Mouse (Mus musculus): ENCODE results near the gene Utrn. TPM values are rescaled to one million over a fixed set of nuclear protein-coding genes. Genes with fewer than 3 reads are reported as not detected.

Gene Utrn
- polyA plus RNA-seq, 1 experiment from 2014 or later: 37.4 TPM

- H3K9me3 ChIP-seq (ENCODE audit: control insufficient read depth, low read length): no peaks in the 10 kb centered on the region
- H3K4me2 ChIP-seq (ENCODE audit: low read depth, low read length): no peak overlapping the region
- H3K36me3 ChIP-seq (ENCODE audit: control insufficient read depth, insufficient read depth, low read length): no peaks in the 10 kb centered on the region
- WGBS: 31% methylated on average over 6 of the region's 6 CpGs
- H3K4me3 ChIP-seq (ENCODE audit: low read length): no peak overlapping the region
- no peak for ATAC-seq
- H3K4me1 ChIP-seq (ENCODE audit: control insufficient read depth, insufficient read depth, low read length): no peaks in the 10 kb centered on the region
- H3K9ac ChIP-seq (ENCODE audit: low read depth, low read length): no peak overlapping the region
- no peak overlapping the region for H3K27ac ChIP-seq (ENCODE audit: low read length)
- H3K27me3 ChIP-seq (replicated peaks; ENCODE audit: control insufficient read depth, insufficient read depth, low read length): no peaks in the 10 kb centered on the region
Measured at GRCm38 (mm10) chr10:12773178-12773577, 96.0 kb downstream of the Utrn start.

- ATAC-seq: no peak
- H3K4me2 ChIP-seq (ENCODE audit: low read depth, low read length): no peak overlapping the region
- H3K9ac ChIP-seq (ENCODE audit: low read depth, low read length): no peak overlapping the region
- no peak overlapping the region for H3K27ac ChIP-seq (ENCODE audit: low read length)
- H3K27me3 ChIP-seq (replicated peaks; ENCODE audit: control insufficient read depth, insufficient read depth, low read length): no peaks in the 10 kb centered on the region
- H3K36me3 ChIP-seq (ENCODE audit: control insufficient read depth, insufficient read depth, low read length): no peaks in the 10 kb centered on the region
- 77% methylated on average over 2 of the region's 2 CpGs for WGBS
- H3K9me3 ChIP-seq (ENCODE audit: control insufficient read depth, low read length): 0 out of 2 replicates have a peak, but pooled peaks cover 3% of the 10 kb centered on the region
- no peak overlapping the region for H3K4me3 ChIP-seq (ENCODE audit: low read length)
- no peaks in the 10 kb centered on the region for H3K4me1 ChIP-seq (ENCODE audit: control insufficient read depth, insufficient read depth, low read length)
Measured at GRCm38 (mm10) chr10:12771511-12771910, 97.7 kb downstream of the Utrn start.

GRCm38 (mm10) chr10:12762668-12763067 is 106.5 kb downstream of the Utrn start:
- WGBS: 48% methylated on average over 3 of the region's 3 CpGs
- no peak for ATAC-seq
- Histone ChIP-seq H3K4me2 (ENCODE audit: low read depth, low read length) (no peak overlapping the region), H3K4me1 (ENCODE audit: control insufficient read depth, insufficient read depth, low read length) (peaks cover 9% of the 10 kb centered on the region), H3K27ac (ENCODE audit: low read length) (no peak overlapping the region), H3K36me3 (ENCODE audit: control insufficient read depth, insufficient read depth, low read length) (no peaks in the 10 kb centered on the region), H3K9me3 (ENCODE audit: control insufficient read depth, low read length) (0 out of 2 replicates have a peak, but pooled peaks cover 3% of the 10 kb centered on the region), H3K9ac (ENCODE audit: low read depth, low read length) (no peak overlapping the region), H3K27me3 (replicated peaks; ENCODE audit: control insufficient read depth, insufficient read depth, low read length) (no peaks in the 10 kb centered on the region), H3K4me3 (ENCODE audit: low read length) (no peak overlapping the region)

GRCm38 (mm10) chr10:12758702-12758988 is 110.5 kb downstream of the Utrn start:
- Histone ChIP-seq H3K9ac (ENCODE audit: low read depth, low read length) (no peak overlapping the region), H3K9me3 (ENCODE audit: control insufficient read depth, low read length) (no peaks in the 10 kb centered on the region), H3K4me2 (ENCODE audit: low read depth, low read length) (no peak overlapping the region), H3K4me3 (ENCODE audit: low read length) (no peak overlapping the region), H3K36me3 (ENCODE audit: control insufficient read depth, insufficient read depth, low read length) (no peaks in the 10 kb centered on the region), H3K27me3 (replicated peaks; ENCODE audit: control insufficient read depth, insufficient read depth, low read length) (no peaks in the 10 kb centered on the region), H3K27ac (ENCODE audit: low read length) (no peak overlapping the region), H3K4me1 (ENCODE audit: control insufficient read depth, insufficient read depth, low read length) (peaks cover 9% of the 10 kb centered on the region)
- ATAC-seq: no peak
- WGBS: 46% methylated on average over 6 of the region's 6 CpGs

GRCm38 (mm10) chr10:12757943-12758701 is 111.0 kb downstream of the Utrn start:
- no peaks in the 10 kb centered on the region for H3K9me3 ChIP-seq (ENCODE audit: control insufficient read depth, low read length)
- ATAC-seq: no peak
- peaks cover 9% of the 10 kb centered on the region for H3K4me1 ChIP-seq (ENCODE audit: control insufficient read depth, insufficient read depth, low read length)
- H3K27me3 ChIP-seq (replicated peaks; ENCODE audit: control insufficient read depth, insufficient read depth, low read length): no peaks in the 10 kb centered on the region
- H3K36me3 ChIP-seq (ENCODE audit: control insufficient read depth, insufficient read depth, low read length): no peaks in the 10 kb centered on the region
- H3K4me2 ChIP-seq (ENCODE audit: low read depth, low read length): no peak overlapping the region
- no peak overlapping the region for H3K9ac ChIP-seq (ENCODE audit: low read depth, low read length)
- 43% methylated on average over 5 of the region's 5 CpGs for WGBS
- no peak overlapping the region for H3K4me3 ChIP-seq (ENCODE audit: low read length)
- no peak overlapping the region for H3K27ac ChIP-seq (ENCODE audit: low read length)

GRCm38 (mm10) chr10:12756692-12757091 is 112.5 kb downstream of the Utrn start:
- Histone ChIP-seq H3K4me2 (ENCODE audit: low read depth, low read length) (no peak overlapping the region), H3K27me3 (replicated peaks; ENCODE audit: control insufficient read depth, insufficient read depth, low read length) (no peaks in the 10 kb centered on the region), H3K9ac (ENCODE audit: low read depth, low read length) (no peak overlapping the region), H3K9me3 (ENCODE audit: control insufficient read depth, low read length) (no peaks in the 10 kb centered on the region), H3K4me1 (ENCODE audit: control insufficient read depth, insufficient read depth, low read length) (peaks cover 9% of the 10 kb centered on the region), H3K36me3 (ENCODE audit: control insufficient read depth, insufficient read depth, low read length) (no peaks in the 10 kb centered on the region), H3K4me3 (ENCODE audit: low read length) (no peak overlapping the region), H3K27ac (ENCODE audit: low read length) (no peak overlapping the region)
- 92% methylated on average over 4 of the region's 4 CpGs for WGBS
- ATAC-seq: no peak

GRCm38 (mm10) chr10:12754911-12755310 is 114.3 kb downstream of the Utrn start:
- no peak overlapping the region for H3K4me3 ChIP-seq (ENCODE audit: low read length)
- no peak for ATAC-seq
- H3K27ac ChIP-seq (ENCODE audit: low read length): no peak overlapping the region
- H3K4me1 ChIP-seq (ENCODE audit: control insufficient read depth, insufficient read depth, low read length): peaks cover 9% of the 10 kb centered on the region
- WGBS: 94% methylated on average over 2 of the region's 2 CpGs
- no peak overlapping the region for H3K4me2 ChIP-seq (ENCODE audit: low read depth, low read length)
- H3K36me3 ChIP-seq (ENCODE audit: control insufficient read depth, insufficient read depth, low read length): no peaks in the 10 kb centered on the region
- H3K9ac ChIP-seq (ENCODE audit: low read depth, low read length): no peak overlapping the region
- no peaks in the 10 kb centered on the region for H3K9me3 ChIP-seq (ENCODE audit: control insufficient read depth, low read length)
- no peaks in the 10 kb centered on the region for H3K27me3 ChIP-seq (replicated peaks; ENCODE audit: control insufficient read depth, insufficient read depth, low read length)

GRCm38 (mm10) chr10:12754166-12754565 is 115.0 kb downstream of the Utrn start:
- Histone ChIP-seq H3K36me3 (ENCODE audit: control insufficient read depth, insufficient read depth, low read length) (no peaks in the 10 kb centered on the region), H3K27ac (ENCODE audit: low read length) (no peak overlapping the region), H3K4me2 (ENCODE audit: low read depth, low read length) (no peak overlapping the region), H3K4me3 (ENCODE audit: low read length) (no peak overlapping the region), H3K9me3 (ENCODE audit: control insufficient read depth, low read length) (no peaks in the 10 kb centered on the region), H3K27me3 (replicated peaks; ENCODE audit: control insufficient read depth, insufficient read depth, low read length) (no peaks in the 10 kb centered on the region), H3K4me1 (ENCODE audit: control insufficient read depth, insufficient read depth, low read length) (peaks cover 9% of the 10 kb centered on the region), H3K9ac (ENCODE audit: low read depth, low read length) (no peak overlapping the region)
- 91% methylated on average over 6 of the region's 6 CpGs for WGBS
- ATAC-seq: no peak

GRCm38 (mm10) chr10:12743717-12744116 is 125.4 kb downstream of the Utrn start:
- Histone ChIP-seq H3K4me1 (ENCODE audit: control insufficient read depth, insufficient read depth, low read length) (no peaks in the 10 kb centered on the region), H3K4me2 (ENCODE audit: low read depth, low read length) (no peak overlapping the region), H3K27me3 (replicated peaks; ENCODE audit: control insufficient read depth, insufficient read depth, low read length) (no peaks in the 10 kb centered on the region), H3K36me3 (ENCODE audit: control insufficient read depth, insufficient read depth, low read length) (peaks cover 3% of the 10 kb centered on the region; the same call in 1 of the 2 replicates), H3K9ac (ENCODE audit: low read depth, low read length) (no peak overlapping the region), H3K27ac (ENCODE audit: low read length) (no peak overlapping the region), H3K4me3 (ENCODE audit: low read length) (no peak overlapping the region), H3K9me3 (ENCODE audit: control insufficient read depth, low read length) (no peaks in the 10 kb centered on the region)
- 90% methylated on average over 9 of the region's 9 CpGs for WGBS
- ATAC-seq: no peak

Measured in intestine, embryonic 16.5 days (tissue).